Mouse (Mus musculus) yolk sac, embryonic 10.5 days (tissue): ENCODE results near the gene Tnfsf15.

Experiments
- DNase-seq: peaks from one replicate; pipeline ENCODE4 v3.0.0-alpha.2; 2017; ENCODE audit warnings: low spot score

The Tnfsf15 gene

GRCm38 (mm10) chr4:63684412-63685252, 60.3 kb downstream of the Tnfsf15 start:
- no peak for DNase-seq

GRCm38 (mm10) chr4:63683716-63684115, 61.2 kb downstream of the Tnfsf15 start:
- DNase-seq: no peak

- DNase-seq: no peak
Measured at GRCm38 (mm10) chr4:63683056-63683455, 61.9 kb downstream of the Tnfsf15 start.

- DNase-seq: no peak
Measured at GRCm38 (mm10) chr4:63682441-63682840, 62.5 kb downstream of the Tnfsf15 start.

DNA sequence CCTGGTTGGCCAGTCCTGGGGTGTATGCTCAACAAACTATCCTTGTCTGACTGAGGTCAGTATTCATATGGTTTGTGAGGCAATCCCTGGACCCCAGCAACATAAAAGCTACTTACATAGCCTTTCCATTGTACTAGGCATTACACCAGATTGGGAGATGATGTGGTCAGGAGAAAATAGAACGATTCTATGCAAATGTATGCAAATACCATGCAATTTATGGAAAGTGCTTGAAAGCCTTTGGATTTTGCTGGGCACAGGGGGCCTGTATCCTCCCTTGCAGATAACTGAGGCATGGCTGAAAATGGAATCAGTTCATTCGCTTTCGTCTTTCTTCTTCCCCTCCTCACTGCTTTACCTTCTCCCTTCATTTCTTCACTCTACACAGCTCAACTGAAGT, 63.4 kb downstream of the Tnfsf15 start:
- no peak for DNase-seq
